Mouse (Mus musculus) liver, embryonic 15.5 days (tissue): ENCODE data around the gene S1pr1. TPM values are rescaled to one million over a fixed set of nuclear protein-coding genes. Genes with fewer than 3 reads are reported as not detected.

Source experiments
- ATAC-seq: fragments of 200-750 bp; cut with Nextera tagmentation; 2 replicates; pipeline ENCODE4 v1.8.0; 2017; ENCODE audit warnings: moderate number of reproducible peaks, mild to moderate bottlenecking, moderate library complexity; ENCODE audit not compliant: insufficient read depth
- H3K27ac ChIP-seq: fragments of 300-500 bp; sonication (generic); replicated peaks from 2 replicates; pipeline ENCODE4 v1.5.1; 2015; ENCODE audit warnings: mild to moderate bottlenecking, inconsistent platforms
- H3K27me3 ChIP-seq: fragments of 300-500 bp; sonication (generic); 2 replicates; pipeline ENCODE4 v1.6.1; 2015; ENCODE audit warnings: mild to moderate bottlenecking, inconsistent platforms
- H3K36me3 ChIP-seq: fragments of 300-500 bp; sonication (generic); replicated peaks from 2 replicates; pipeline ENCODE4 v1.6.1; 2015; ENCODE audit warnings: moderate library complexity, mild to moderate bottlenecking, inconsistent platforms
- H3K4me1 ChIP-seq: fragments of 300-500 bp; sonication (generic); replicated peaks from 2 replicates; pipeline ENCODE4 v1.6.1; 2015; ENCODE audit warnings: inconsistent platforms
- H3K4me2 ChIP-seq: fragments of 300-500 bp; sonication (generic); 2 replicates; pipeline ENCODE4 v1.6.1; 2015; ENCODE audit warnings: moderate library complexity, mild to moderate bottlenecking, inconsistent platforms
- H3K4me3 ChIP-seq: fragments of 300-500 bp; sonication (generic); replicated peaks from 2 replicates; pipeline ENCODE4 v1.5.1; 2015; ENCODE audit warnings: mild to moderate bottlenecking, inconsistent platforms
- H3K9ac ChIP-seq: fragments of 300-500 bp; sonication (generic); 2 replicates; pipeline ENCODE4 v1.6.1; 2015; ENCODE audit warnings: moderate library complexity, mild to moderate bottlenecking, inconsistent platforms
- H3K9me3 ChIP-seq: fragments of 300-500 bp; sonication (generic); replicated peaks from 2 replicates; pipeline ENCODE4 v1.6.1; 2016; ENCODE audit warnings: inconsistent platforms
- WGBS: fragments of 180-500 bp; shearing (Covaris S2); methylation state at CpG from one replicate; pipeline ENCODE4 v1.1.7; 2015; ENCODE audit warnings: mixed read lengths; ENCODE audit not compliant: insufficient replicate concordance; 5-methylcytosine and 5-hydroxymethylcytosine counted together
- polyA plus RNA-seq: library from polyadenylated mRNA; unstranded; fragments of >200 nt; fragmentation: Nextera tagmentation; extraction: Ambion mirVana; gene quantifications from 2 replicates; pipeline ENCODE4 v1.2.1, GENCODE M21; 2015

S1pr1 gene
- polyA plus RNA-seq, 1 experiment from 2014 or later, result 8.8 TPM

GRCm38 (mm10) chr3:115672965-115673662 is 41.8 kb downstream of the S1pr1 start:
- H3K9ac ChIP-seq, result no peak overlapping the region
- ATAC-seq, result no peak

DNA sequence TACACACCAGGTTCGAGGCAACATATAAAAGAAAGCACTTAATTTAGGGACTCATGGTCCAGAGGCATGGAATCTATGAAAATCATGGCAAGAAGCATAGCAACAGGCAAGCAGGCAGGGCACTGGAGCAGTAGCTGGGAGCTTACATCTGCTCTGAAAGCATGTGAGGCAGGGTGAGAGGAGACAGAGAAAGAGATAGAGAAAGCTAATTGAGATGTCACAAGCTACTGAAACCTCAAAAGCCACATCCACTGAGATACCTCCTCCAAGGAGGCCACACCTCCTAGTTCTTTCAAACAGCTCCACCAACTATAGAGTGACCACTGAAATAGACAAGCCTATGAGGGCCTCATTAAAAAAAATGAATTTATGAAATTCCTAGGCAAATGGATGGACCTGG is 45.6 kb downstream of the S1pr1 start:
- Histone ChIP-seq H3K4me2 (no peak overlapping the region), H3K4me3 (no peak overlapping the region), H3K4me1 (0 out of 2 replicates have a peak, but pooled peaks cover 9% of the 10 kb centered on the region), H3K27me3 (no peaks in the 10 kb centered on the region), H3K9ac (no peak overlapping the region), H3K27ac (no peak overlapping the region), H3K9me3 (no peaks in the 10 kb centered on the region), H3K36me3 (no peaks in the 10 kb centered on the region)
- no peak for ATAC-seq
- 53% methylated on average over 1 of the region's 1 CpGs for WGBS

More at GRCm38 (mm10) chr3:115672965-115673662, 41.8 kb downstream of the S1pr1 start:
- no peaks in the 10 kb centered on the region for H3K36me3 ChIP-seq
- peak overlapping the region; percentile 40 for H3K4me2 ChIP-seq
- H3K27ac ChIP-seq, result no peak overlapping the region
- H3K4me3 ChIP-seq, result no peak overlapping the region
- peaks cover 9% of the 10 kb centered on the region; the same call in 1 of the 2 replicates for H3K4me1 ChIP-seq
- H3K9me3 ChIP-seq, result no peaks in the 10 kb centered on the region
- no peaks in the 10 kb centered on the region for H3K27me3 ChIP-seq
- WGBS, result 17% methylated on average over 9 of the region's 9 CpGs

DNA sequence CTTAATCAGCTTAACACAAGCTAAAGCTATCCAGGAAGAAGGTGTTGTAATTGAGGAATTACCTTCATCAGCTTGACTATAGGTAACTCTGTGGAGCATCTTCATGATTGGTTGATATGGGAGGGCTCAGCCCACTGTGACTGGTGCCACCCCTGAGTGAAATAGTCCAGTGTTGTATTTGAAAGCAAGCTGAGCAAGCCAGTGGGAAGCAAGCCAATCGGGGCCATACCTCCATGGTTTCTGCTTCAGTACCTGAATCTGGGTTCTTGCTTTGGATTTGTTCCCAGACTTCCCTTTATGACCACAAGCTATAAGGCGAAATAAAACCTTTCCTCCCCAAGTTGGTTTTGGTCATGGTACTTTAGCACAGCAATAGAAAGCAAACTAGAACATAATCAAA is 47.7 kb downstream of the S1pr1 start:
- Histone ChIP-seq H3K4me2 (no peak overlapping the region), H3K36me3 (no peaks in the 10 kb centered on the region), H3K4me1 (no peaks in the 10 kb centered on the region), H3K27me3 (no peaks in the 10 kb centered on the region), H3K9me3 (no peaks in the 10 kb centered on the region), H3K27ac (no peak overlapping the region), H3K4me3 (no peak overlapping the region), H3K9ac (no peak overlapping the region)
- 49% methylated on average over 2 of the region's 2 CpGs for WGBS
- no peak for ATAC-seq

DNA sequence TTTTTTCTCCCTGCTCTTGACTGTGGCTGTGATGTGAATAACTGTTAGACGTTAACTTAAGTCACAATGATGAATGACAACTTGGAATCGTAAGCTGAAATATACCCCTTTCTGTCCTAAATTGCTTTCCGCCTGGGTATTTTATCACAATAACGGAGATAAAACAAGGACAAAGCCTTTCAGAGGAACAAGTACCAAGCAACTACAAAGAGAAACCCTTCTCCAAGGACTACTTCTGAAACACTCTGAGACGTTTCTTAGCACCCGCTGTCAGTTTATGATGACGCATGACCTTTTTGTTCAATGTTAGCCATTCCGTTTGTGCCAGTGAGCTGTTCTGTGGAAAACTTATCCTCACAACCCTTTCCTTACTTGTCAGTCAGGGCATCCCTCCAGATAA is 48.3 kb downstream of the S1pr1 start:
- H3K4me2 ChIP-seq, result no peak overlapping the region
- no peaks in the 10 kb centered on the region for H3K27me3 ChIP-seq
- WGBS, result 64% methylated on average over 8 of the region's 8 CpGs

DNA sequence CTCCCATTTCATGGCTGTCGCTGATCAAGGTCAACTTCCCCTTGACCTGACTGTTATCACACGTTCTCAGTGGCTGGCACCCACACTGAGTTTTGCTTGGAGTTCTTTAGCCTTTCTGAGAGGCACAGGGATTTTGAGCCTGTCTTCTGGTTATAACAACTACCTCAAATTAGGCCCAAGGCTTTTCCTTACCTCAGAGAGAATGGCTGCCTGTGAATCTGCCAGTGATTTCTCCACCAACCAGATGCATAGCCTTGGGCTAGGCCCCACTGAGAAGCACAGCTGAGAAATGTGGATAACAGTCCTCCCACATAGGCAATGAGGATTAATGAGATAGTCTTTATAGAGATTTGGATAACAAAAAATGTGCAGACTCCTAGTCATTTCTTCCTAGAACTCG is 50.4 kb downstream of the S1pr1 start:
- H3K27ac ChIP-seq, result no peak overlapping the region
- H3K4me1 ChIP-seq, result no peaks in the 10 kb centered on the region
- no peak overlapping the region for H3K4me2 ChIP-seq
- no peak overlapping the region for H3K9ac ChIP-seq
- no peaks in the 10 kb centered on the region for H3K9me3 ChIP-seq
- no peaks in the 10 kb centered on the region for H3K27me3 ChIP-seq
- no peak for ATAC-seq
- no peaks in the 10 kb centered on the region for H3K36me3 ChIP-seq
- no peak overlapping the region for H3K4me3 ChIP-seq
- 35% methylated on average over 3 of the region's 3 CpGs for WGBS

More for the DNA sequence above, 48.3 kb downstream of the S1pr1 start:
- Histone ChIP-seq H3K27ac (no peak overlapping the region), H3K9ac (no peak overlapping the region), H3K36me3 (no peaks in the 10 kb centered on the region), H3K4me3 (no peak overlapping the region), H3K4me1 (no peaks in the 10 kb centered on the region), H3K9me3 (no peaks in the 10 kb centered on the region)
- no peak for ATAC-seq

DNA sequence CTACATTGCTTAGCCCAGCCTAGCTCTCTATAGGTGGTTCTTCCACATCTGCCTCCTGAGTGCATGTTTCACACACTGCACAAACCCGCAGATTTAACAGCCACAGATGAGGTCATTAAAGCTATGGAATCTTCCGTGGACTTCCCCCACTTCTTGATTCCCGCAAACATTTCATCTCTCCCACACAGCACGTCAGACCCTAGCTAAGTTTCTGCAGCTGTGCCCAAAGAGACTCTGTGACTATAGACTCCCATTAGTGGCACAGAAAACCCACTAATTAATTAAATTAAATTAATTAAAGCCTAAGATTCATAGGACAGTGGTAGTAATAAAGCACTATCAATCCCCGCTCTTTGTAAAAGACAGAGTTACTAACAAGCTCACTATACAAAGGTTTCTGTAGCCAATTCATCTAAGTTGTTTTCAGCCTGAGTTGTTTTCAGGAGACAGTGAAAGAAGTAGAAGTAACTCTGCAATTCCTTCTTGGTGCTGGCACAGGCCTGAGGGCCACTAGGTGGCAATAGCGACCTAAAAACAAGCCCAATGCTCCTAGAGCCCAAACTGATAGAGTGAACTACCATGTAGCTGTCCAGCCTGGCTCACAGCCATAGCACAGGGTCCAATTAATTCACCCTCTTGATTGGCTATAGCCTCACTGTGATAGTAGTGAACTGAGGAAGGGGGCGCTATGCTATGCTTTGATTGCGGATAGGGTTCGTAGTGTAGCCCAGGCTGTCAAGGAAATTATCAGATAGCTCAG is 54.0 kb downstream of the S1pr1 start:
- H3K4me1 ChIP-seq, result no peaks in the 10 kb centered on the region
- no peaks in the 10 kb centered on the region for H3K9me3 ChIP-seq
- no peaks in the 10 kb centered on the region for H3K36me3 ChIP-seq
- H3K27ac ChIP-seq, result no peak overlapping the region
- no peak overlapping the region for H3K4me3 ChIP-seq
- no peak overlapping the region for H3K9ac ChIP-seq
- no peak for ATAC-seq
- no peak overlapping the region for H3K4me2 ChIP-seq
- no peaks in the 10 kb centered on the region for H3K27me3 ChIP-seq
- WGBS, result 40% methylated on average over 9 of the region's 9 CpGs

Other genes starting within 250 kb of the S1pr1 start
- gene Dph5, start 172.8 kb upstream of the S1pr1 start, polyA plus RNA-seq, result 15.4 and 15.7 TPM in 2 replicates